Mouse (Mus musculus): ENCODE measurements around the gene Catsperg1.

- TF ChIP-seq POLR2A (IDR thresholded peaks at IDR 0.05; ENCODE audit: insufficient read depth, low read length) (no peak), CTCF (IDR thresholded peaks at IDR 0.05; ENCODE audit: low read depth, low read length) (no peak)
Measured at GRCm38 (mm10) chr7:29170066-29170754, 43.6 kb downstream of the Catsperg1 start, which contains the start of the genes Ggn and Spred3.
